Mouse (Mus musculus) gastrocnemius, postnatal 14 days (tissue): Measurements from ENCODE around the gene BC048671. TPM values are rescaled to one million over a fixed set of nuclear protein-coding genes. Genes with fewer than 3 reads are reported as not detected.

Experiments
- DNase-seq: peaks from one replicate; pipeline ENCODE4 v3.0.0; 2021; ENCODE audit warnings: mixed read lengths
- intact Hi-C: fragments of 180-260 bp; cut with DNase I; formaldehyde crosslinking; loops from one replicate; pipeline ENCODE4 v1.15.1; 2025; ENCODE audit warnings: low total_unique reads
- total RNA-seq, 2 experiments: library from RNA; stranded (reverse); gene quantifications; 2 replicates each; pipeline ENCODE4 v1.2.3; 2021

Gene BC048671
- total RNA-seq, 2 experiments from 2014 or later, result not detected

DNA sequence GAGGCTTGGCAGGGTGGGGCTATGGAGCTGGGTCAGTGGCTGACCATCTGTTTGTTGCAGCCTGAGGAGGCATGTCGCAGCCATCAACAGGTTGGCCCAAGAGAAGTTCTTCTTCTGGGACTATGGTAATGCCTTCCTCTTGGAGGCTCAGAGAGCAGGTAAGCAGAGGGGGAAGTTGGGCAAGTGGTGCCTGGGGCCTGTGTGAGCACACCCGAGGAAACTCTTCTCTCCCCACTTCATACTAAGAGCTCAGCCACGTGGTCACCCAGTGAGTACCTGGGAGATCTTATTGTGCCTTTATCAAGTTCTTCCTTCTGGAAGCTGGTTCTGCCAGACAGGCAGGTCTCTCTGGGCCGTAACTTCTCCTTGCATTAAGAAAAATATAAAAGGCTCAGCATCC, 46.2 kb downstream of the BC048671 start:
- no peak for DNase-seq
- intact Hi-C loops, result loop anchor here (10.0 kb wide), 1 partner anchor 78 kb away; the partner anchor contains the start of gene Cfap100

DNA sequence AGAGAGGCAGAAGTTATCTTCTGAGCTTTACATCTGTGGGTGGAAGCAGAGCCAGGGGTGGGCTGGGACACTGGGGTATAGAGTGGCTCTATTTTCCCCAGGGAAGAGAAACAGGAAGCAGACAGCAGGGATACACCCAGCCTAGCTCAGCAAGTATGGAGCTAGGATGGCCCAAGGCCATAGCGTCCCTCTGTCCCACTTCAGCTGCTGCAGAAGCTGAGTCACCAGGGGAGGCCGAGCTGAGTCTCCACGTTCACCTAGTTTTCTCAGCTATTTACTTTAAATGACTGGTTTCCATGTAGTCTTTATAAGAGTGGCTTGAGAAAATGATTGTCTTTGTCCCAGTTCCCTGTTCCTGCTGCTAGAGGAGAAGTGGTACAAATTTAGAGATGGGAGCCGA, 47.5 kb downstream of the BC048671 start:
- no peak for DNase-seq
- intact Hi-C loops, result loop anchor here (10.0 kb wide), 1 partner anchor 76 kb away; the partner anchor contains the start of gene Cfap100

DNA sequence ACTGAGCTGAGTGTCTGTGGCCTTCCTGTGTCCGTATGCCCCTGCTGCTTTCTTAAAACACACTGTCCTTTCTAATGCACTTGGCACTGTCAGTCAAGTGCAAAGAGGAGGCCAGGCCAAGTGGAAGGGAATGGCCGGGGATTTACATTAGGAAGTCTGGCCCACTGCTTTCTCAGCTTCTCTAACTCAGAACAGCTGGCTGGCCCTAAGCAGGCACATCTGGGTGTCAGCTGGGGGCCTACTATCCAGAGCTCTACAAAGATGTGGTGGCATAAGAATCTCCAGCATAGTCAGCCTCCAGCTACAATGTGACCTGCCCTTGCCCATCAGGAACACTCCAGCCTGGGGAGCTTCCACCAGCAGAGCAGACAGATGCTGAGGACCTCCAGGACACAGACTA, 49.0 kb downstream of the BC048671 start:
- intact Hi-C loops, result no loop called here
- DNase-seq, result no peak

Other genes with a start within 250 kb of the BC048671 start
- not detected for gene Vmn1r49, start 222.7 kb upstream of the BC048671 start, total RNA-seq
- gene Vmn1r50, start 199.8 kb upstream of the BC048671 start, total RNA-seq, result not detected
- not detected for gene Vmn1r51, start 178.6 kb upstream of the BC048671 start, total RNA-seq
- gene Vmn1r52, start 126.4 kb upstream of the BC048671 start, total RNA-seq, result not detected
- not detected for gene V1ra8, start 98.4 kb upstream of the BC048671 start, total RNA-seq
- gene Vmn1r53, start 76.8 kb upstream of the BC048671 start, total RNA-seq, result not detected
- gene Vmn1r54, start 54.9 kb upstream of the BC048671 start, total RNA-seq, result not detected
- under 1 TPM; 0.44 to 0.82 TPM for gene Chst13, start 24.0 kb downstream of the BC048671 start, total RNA-seq
- gene Uroc1, start 32.1 kb downstream of the BC048671 start, total RNA-seq, result not detected
- 10 to 100 TPM; 12.0 to 13.6 TPM for gene Zxdc, start 68.3 kb downstream of the BC048671 start, total RNA-seq
- under 1 TPM; 0.29 to 0.84 TPM for gene Cfap100, start 127.6 kb downstream of the BC048671 start, total RNA-seq
- 10 to 100 TPM; 15.2 to 39.8 TPM for gene Klf15, start 161.4 kb downstream of the BC048671 start, total RNA-seq
- 1 to 10 TPM; 3.0 to 6.8 TPM for gene Aldh1l1, start 185.2 kb downstream of the BC048671 start, total RNA-seq